Mouse (Mus musculus) fibroblast of lung, adult 2 months (primary cell): ENCODE data around the gene Grem2.
A peak's percentile ranks its signal among the peaks of the same experiment; 100 is the strongest.

Experiments
- DNase-seq: peaks from one replicate; pipeline ENCODE4 v3.0.0-alpha.2; 2011; ENCODE audit warnings: low read depth

Gene Grem2

DNA sequence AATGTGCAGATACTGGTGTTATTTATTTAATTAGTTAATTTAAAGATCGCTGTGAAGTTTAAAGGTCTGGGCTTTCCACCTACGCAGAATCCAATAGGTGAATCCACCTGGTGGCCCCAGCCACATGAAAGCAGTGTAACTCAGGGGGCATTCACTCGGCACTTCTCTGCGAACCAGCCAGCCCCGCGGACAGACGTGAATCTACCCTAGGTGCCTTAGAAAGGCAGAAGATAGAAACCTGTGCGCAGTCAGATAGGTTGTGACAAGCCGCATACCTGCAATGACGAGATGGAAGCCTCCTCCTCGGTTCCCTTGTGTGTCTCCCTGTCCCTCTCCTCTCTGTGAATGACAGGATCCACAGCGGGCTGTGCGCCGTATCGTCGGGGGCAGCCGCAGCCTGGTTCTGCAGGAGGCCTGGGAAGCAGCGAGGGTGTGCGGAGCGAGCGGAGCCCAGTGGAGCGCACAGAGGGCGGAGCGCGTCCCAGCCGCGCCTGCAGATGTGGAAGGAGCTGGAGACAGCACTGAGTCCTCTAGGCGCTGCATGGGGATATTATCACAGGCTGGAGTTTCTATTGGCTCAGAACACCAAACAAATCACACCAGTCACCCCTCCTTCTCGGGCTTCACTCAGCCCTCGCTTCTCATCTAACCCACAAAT is at the start of gene Grem2:
Gene Grem2, minus strand, starts transcription at position 522 of the 658 bp plus-strand sequence.
- DNase-seq, result peak; percentile 29

DNA sequence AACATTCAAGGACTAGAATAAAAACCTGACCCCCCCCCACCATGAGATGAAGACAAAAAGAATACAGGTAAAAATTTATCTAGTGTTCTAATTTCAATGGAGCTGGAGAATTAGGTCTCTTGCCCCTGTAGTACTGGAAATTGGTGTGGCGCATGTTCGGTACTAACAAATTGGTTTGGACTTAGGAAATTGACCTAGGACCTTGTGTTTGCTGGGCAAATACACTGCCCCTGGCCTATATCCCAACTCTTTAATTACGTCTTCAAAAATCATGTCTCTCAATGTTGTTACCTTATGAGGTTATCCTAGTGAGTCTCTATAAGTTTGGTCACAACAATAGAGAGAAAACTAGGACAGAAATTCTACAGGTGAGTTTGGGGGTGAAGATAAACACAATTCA is 38.2 kb upstream of the Grem2 start:
- DNase-seq, result no peak

- DNase-seq, result no peak
Observed at GRCm38 (mm10) chr1:174931003-174931619, 9.5 kb upstream of the Grem2 start.

DNA sequence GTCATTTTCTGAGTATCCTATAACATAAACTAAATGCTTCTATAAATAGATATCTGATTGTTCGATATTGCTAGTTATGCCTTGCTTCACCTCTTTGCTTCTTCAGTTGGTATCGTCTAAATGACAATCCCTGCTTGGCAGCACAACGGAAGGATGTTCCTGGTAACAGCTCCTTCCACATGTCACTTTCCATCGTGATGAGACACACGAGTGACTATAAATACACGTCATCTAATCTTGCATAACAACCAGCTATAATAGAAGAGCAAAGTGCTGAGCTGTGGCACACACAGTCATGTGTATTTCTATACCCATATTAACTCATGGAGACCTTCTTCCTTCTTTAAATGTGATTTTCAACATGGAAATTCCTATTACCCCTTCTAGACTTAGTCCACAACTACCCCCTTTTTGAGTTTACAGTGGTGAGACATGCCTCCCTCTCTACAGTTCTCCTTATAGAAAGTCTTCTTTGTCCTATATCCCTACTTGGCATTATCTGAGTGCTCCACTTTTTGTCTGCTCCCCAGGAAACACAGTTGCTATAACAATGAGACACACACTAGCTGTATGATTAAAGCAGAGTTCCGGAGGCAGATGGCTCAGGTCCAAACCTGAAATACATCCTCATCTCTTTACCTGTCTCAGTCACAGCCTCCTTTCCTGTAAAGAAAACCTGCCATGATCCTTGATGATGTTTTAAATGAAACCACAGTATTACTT is 8.0 kb upstream of the Grem2 start:
- DNase-seq, result no peak

DNA sequence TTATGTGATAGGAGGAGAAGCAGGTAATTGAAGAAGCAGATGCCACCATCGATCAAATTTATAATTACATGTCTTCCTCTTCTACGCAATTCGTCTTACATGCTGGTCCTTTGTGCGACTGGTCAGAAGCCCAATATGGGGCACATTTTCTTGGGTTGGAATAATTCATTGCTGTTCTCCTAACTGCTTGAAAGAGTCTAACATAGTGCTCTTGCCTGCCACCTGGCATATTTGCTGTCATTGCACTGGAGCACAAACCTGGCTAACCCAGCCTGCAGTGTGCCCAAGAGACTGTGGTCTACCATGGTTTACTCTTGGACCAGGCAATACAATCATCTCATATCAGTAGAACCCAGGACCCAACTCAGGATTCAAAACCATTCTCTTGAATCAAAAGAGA is 2.7 kb downstream of the Grem2 start:
- DNase-seq, result no peak

DNA sequence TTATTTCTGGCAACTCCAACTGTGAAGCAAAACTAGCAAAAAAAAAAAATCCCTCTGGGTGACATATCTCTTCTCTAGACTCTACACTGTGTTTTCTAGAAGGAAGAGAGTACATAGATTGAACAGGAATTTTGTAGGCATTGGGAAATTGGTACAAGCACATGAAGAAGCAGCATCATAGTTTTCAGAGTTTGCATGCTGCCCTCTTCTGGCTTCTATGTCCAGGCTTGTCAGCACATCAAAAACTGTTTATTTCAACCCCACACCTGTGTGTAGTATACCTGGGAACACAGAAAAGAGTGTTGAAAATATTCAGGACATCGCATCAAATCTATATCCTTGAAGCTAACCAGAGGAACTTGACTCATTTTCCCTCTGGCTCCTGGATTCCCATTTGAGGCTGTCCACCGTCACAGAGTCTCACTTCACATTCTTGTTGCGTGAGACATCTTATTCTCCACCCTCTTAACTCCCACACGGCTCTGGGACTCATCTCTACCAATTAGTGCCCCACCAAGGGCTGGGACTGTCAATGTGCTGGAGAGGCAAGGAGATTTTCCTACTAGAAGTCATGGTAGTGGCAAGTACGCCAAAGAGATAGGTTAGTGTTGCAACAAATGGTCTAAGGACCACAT is 3.3 kb downstream of the Grem2 start:
- no peak for DNase-seq

DNA sequence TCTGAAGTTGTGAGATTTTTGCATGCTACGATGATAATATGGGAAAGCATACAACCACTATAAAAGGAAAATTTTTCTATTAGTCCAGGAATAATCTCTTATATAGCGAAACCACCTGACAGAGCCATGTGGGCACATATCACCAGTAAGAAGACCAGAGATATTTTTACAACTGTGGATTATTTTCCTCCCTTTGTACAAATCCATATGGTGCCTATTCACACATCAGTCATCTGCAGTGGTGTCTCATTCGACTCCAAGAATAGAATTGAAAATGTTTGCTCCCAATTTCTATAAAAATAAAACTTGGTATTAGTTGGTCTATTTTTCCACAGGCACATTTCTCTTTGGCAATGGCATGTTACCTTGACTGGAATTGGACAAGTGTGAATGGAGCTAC is 11.8 kb downstream of the Grem2 start:
- DNase-seq, result no peak

DNA sequence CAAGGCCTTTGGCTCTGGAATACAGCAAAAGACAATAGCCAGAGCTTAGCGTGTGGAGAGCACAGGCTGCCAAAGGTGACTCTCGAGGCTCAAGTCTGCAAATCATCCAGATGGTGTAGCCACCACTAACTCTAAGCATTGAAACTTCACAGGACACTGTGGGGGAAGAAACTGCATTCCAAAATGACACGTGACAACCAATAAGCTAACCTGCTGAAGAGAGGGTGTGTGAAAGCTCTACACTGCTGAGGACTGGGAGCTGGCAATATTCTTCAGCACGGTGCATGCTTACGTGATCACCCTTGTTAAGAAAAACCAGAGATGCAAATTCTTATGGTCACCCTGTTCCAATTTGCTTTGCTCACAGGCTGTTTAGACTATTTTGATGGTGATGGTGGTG is 13.4 kb downstream of the Grem2 start:
- DNase-seq, result no peak

- DNase-seq, result no peak
Observed at GRCm38 (mm10) chr1:174907637-174908036, 14.0 kb downstream of the Grem2 start.

- DNase-seq, result no peak
Observed at GRCm38 (mm10) chr1:174902755-174903154, 18.9 kb downstream of the Grem2 start.

GRCm38 (mm10) chr1:174892471-174892870 is 29.1 kb downstream of the Grem2 start:
- no peak for DNase-seq

GRCm38 (mm10) chr1:174888684-174889405 is 32.8 kb downstream of the Grem2 start:
- DNase-seq, result no peak

- DNase-seq, result no peak
Observed at GRCm38 (mm10) chr1:174888073-174888472, 33.5 kb downstream of the Grem2 start.

DNA sequence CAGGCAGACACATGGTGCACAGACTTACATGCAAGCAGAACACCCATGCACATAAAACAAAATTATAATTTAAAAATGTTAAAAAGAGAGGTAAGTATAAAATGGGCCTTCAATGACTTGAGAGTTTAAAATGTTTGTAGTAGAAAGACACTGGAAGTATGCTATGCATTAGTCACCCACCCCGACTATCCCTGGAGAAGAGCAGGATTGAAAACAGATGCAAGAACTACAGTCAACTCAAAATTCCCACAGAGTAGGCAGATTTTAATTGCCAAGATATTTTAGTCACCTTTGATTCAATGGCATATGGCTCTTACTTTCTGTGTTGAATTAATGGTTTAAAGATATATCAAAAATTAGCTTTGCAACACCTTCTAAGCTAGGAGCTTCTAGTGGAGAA is 39.1 kb downstream of the Grem2 start:
- no peak for DNase-seq

DNA sequence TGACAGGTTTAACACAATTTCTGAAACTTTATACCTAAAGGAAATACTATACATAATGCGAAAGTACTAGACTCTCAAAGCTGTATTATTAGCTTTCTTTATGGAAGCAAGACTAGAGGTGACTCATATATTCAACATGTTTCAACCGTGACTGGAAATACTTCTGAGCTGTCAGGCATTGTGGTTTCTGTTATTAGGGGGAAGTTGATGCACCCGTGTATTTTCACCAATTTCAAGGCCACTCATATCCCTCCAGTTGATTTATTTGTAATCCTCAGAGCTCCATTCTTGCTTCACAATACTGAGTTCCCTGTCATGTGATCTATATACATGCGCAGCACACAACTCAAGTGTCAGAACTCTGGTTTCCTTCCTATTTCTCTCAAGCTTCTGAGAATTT is 46.4 kb downstream of the Grem2 start:
- DNase-seq, result no peak

GRCm38 (mm10) chr1:174860407-174861118 is 61.1 kb downstream of the Grem2 start:
- no peak for DNase-seq

- DNase-seq, result no peak
Observed at GRCm38 (mm10) chr1:174856188-174856587, 65.4 kb downstream of the Grem2 start.

GRCm38 (mm10) chr1:174844786-174845185 is 76.8 kb downstream of the Grem2 start:
- DNase-seq, result peak; percentile 87

- no peak for DNase-seq
Observed at GRCm38 (mm10) chr1:174836861-174837260, 84.8 kb downstream of the Grem2 start.

DNA sequence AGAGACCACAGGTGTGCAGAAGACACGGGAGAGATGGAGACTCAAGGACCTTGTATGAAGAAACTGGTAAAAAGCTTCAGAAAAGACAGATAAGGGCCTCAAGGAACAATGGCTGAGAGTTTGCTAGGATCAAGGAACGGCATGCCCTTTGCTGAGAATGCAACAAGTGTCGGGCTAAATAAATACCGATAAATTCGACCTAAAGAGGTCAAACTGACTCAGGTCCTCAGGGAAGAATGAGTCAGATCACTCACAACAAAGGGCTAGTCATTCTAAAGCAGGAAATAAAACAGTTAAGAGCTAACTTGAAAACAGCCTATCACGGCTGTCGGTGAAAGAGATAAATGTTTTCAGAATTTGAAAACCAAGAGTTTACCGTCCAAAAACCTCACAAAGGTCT is 95.1 kb downstream of the Grem2 start:
- no peak for DNase-seq

- DNase-seq, result no peak
Observed at GRCm38 (mm10) chr1:174811846-174812245, 109.8 kb downstream of the Grem2 start.

GRCm38 (mm10) chr1:174788617-174789016 is 133.0 kb downstream of the Grem2 start:
- no peak for DNase-seq
